Mouse (Mus musculus) bone marrow macrophage, adult 2 months (primary cell): Measurements from ENCODE around the gene Polr3h.

Source experiments
- CTCF ChIP-seq: IDR thresholded peaks from 2 replicates; pipeline ENCODE4 v1.5.1; 2012; ENCODE audit warnings: low read depth, mild to moderate bottlenecking, low read length, moderate library complexity
- POLR2A ChIP-seq: IDR thresholded peaks from 2 replicates; pipeline ENCODE4 v1.6.1; 2012; ENCODE audit warnings: mild to moderate bottlenecking, low read depth, low read length, borderline replicate concordance

GRCm38 (mm10) chr15:81859330-81860255, 66.4 kb downstream of the Polr3h start:
- TF ChIP-seq POLR2A (no peak), CTCF (no peak)
